Mouse (Mus musculus) hindbrain, embryonic 11.5 days (tissue): ENCODE data around the gene Bves. TPM values are rescaled to one million over a fixed set of nuclear protein-coding genes. Genes with fewer than 3 reads are reported as not detected.
"Not testable (repeated sequence)": the region's sequence is repeated elsewhere in the genome, so short reads cannot be mapped to it uniquely, and the experiment has no call there.

ENCODE experiments used
- ATAC-seq: fragments of 200-750 bp; cut with Nextera tagmentation; 2 replicates; pipeline ENCODE4 v1.8.0; 2017; ENCODE audit warnings: mild to moderate bottlenecking, moderate TSS enrichment, moderate library complexity; ENCODE audit not compliant: low FRiP score
- DNase-seq: peaks from one replicate; pipeline ENCODE4 v3.0.0-alpha.2; 2015; ENCODE audit warnings: low spot score
- H3K27ac ChIP-seq: fragments of 300-500 bp; sonication (generic); 2 replicates; pipeline ENCODE4 v1.5.1; 2014; ENCODE audit warnings: mild to moderate bottlenecking, low read depth, low read length
- H3K27me3 ChIP-seq: fragments of 300-500 bp; sonication (generic); 2 replicates; pipeline ENCODE4 v1.6.1; 2014; ENCODE audit warnings: mild to moderate bottlenecking, low read length, moderate library complexity, mixed read lengths; ENCODE audit not compliant: control insufficient read depth, insufficient read depth
- H3K36me3 ChIP-seq: fragments of 300-500 bp; sonication (generic); 2 replicates; pipeline ENCODE4 v1.6.1; 2014; ENCODE audit warnings: mild to moderate bottlenecking, low read length, moderate library complexity, mixed read lengths; ENCODE audit not compliant: control insufficient read depth, insufficient read depth
- H3K4me1 ChIP-seq: fragments of 300-500 bp; sonication (generic); replicated peaks from 2 replicates; pipeline ENCODE4 v1.6.1; 2014; ENCODE audit warnings: low read length, mixed read lengths; ENCODE audit not compliant: control insufficient read depth, insufficient read depth
- H3K4me2 ChIP-seq: fragments of 300-500 bp; sonication (generic); replicated peaks from 2 replicates; pipeline ENCODE4 v1.6.1; 2014; ENCODE audit warnings: mild to moderate bottlenecking, low read depth, low read length
- H3K4me3 ChIP-seq: fragments of 300-500 bp; sonication (generic); 2 replicates; pipeline ENCODE4 v1.5.1; 2014; ENCODE audit warnings: low read depth, low read length
- H3K9ac ChIP-seq: fragments of 300-500 bp; sonication (generic); 2 replicates; pipeline ENCODE4 v1.6.1; 2014; ENCODE audit warnings: low read depth, low read length
- H3K9me3 ChIP-seq: fragments of 300-500 bp; sonication (generic); 2 replicates; pipeline ENCODE4 v1.6.1; 2016; ENCODE audit warnings: low read length; ENCODE audit not compliant: control insufficient read depth
- WGBS: fragments of 180-500 bp; shearing (Covaris S2); extraction: QIAGEN DNeasy Blood & Tissue Kit; methylation state at CpG from one replicate; pipeline ENCODE4 v1.1.7; 2014; 5-methylcytosine and 5-hydroxymethylcytosine counted together
- polyA plus RNA-seq: library from polyadenylated mRNA; unstranded; fragments of >200 nt; fragmentation: Nextera tagmentation; extraction: Ambion mirVana; gene quantifications from 2 replicates; pipeline ENCODE4 v1.2.1, GENCODE M21; 2014

Gene Bves
- 1.9 and 2.4 TPM in 2 replicates for polyA plus RNA-seq

DNA sequence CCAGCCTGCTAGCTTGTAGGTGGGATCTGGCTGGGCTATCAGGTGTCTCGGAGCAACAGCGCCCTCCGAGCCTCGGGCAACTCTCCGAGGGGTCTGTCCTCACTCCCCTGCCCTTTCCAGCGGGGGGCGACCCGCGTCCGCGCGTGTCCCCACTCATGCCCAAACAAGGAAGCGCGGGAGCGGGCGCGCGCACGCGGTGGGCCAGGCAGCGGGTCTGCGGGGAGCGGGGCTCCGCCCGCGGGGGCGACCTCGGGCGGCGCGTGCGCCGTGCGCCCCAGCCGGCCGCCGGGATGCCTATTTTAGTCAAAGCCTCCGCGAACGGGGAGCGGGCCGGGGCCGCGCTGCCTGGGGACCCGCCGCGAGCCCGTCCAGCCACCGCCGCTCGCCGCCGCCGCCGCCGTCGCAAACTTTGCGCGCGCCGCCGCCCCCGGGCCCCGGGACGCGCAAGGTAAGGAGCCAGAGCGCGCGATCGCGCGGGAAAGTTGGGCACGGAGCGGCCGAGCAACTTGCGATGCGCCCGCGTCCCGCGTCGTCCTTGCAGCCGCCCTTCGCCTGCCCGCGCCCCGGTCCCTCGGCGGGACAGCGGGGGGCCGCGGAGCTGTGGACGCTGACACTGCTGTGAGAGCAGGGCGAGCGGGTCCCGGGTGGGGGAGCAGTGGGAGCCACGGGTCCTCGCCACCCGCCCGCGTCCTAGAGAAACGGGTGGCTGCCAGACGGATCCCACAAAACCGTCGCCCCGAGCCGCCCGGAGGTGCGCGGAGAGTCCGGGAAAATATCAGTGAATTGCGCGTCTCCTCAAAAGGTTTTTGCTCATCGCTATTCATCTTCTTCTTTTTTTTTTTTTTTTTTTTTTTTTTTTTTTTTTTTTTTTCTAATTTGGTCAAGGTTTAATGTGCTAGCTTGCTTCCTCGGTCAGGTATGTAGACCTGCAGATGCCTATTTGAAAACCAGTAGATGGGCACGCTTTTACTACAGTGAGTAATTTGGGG is at the start of gene Bves:
Gene Bves, plus strand, starts transcription at position 339 of the 989 bp plus-strand sequence.
- no peaks in the 10 kb centered on the region for H3K4me1 ChIP-seq
- H3K36me3 ChIP-seq: no peaks in the 10 kb centered on the region
- no peak within 1 kb of the TSS for H3K27ac ChIP-seq
- peaks cover 11% of the 10 kb centered on the region for H3K27me3 ChIP-seq
- peak; percentile 69 for DNase-seq
- H3K4me2 ChIP-seq: peak within 1 kb of the TSS; percentile 88
- ATAC-seq: peak; percentile 84
- H3K4me3 ChIP-seq: peak within 1 kb of the TSS; percentile 65
- 2% methylated on average over 61 of the region's 116 CpGs for WGBS
- H3K9ac ChIP-seq: peak within 1 kb of the TSS; percentile 73
- no peaks in the 10 kb centered on the region for H3K9me3 ChIP-seq

DNA sequence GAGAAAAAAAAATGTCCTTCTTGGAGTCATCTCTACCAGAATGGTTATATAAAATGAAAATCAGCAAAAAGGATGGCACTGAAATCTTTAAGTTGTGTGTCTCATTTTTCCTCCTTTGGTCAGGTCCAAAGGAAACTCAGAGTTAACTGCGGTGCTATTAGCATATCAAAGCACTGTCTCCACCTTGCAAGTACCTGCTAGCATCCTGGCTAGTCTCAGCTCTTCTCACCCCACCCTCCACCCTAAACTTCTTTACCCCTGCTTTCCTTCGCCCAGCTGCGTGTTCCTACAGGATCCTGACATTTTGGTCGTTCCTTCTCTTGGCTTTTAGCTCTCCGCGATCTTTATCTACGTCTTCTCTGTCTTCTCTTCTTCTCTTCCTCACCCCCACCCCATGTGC is 47.2 kb upstream of the Bves start:
- Histone ChIP-seq H3K4me2 (no peak overlapping the region), H3K4me1 (peaks cover 3% of the 10 kb centered on the region; the same call in 1 of the 2 replicates), H3K4me3 (no peak overlapping the region), H3K36me3 (no peaks in the 10 kb centered on the region), H3K9ac (no peak overlapping the region), H3K9me3 (no peaks in the 10 kb centered on the region), H3K27me3 (peaks cover 12% of the 10 kb centered on the region), H3K27ac (no peak overlapping the region)
- ATAC-seq (no peak), DNase-seq (no peak)
- 52% methylated on average over 7 of the region's 7 CpGs for WGBS

GRCm38 (mm10) chr10:45289218-45290105 is 46.1 kb upstream of the Bves start:
- Histone ChIP-seq H3K4me1 (peaks cover 3% of the 10 kb centered on the region; the same call in 1 of the 2 replicates), H3K9me3 (no peaks in the 10 kb centered on the region), H3K4me2 (peak overlapping the region; percentile 98), H3K9ac (peak overlapping the region; percentile 53), H3K27me3 (peaks cover 12% of the 10 kb centered on the region), H3K27ac (no peak overlapping the region), H3K4me3 (peak overlapping the region; percentile 57), H3K36me3 (no peaks in the 10 kb centered on the region)
- DNase-seq (peak; percentile 61), ATAC-seq (peak; percentile 82)
- WGBS: under 1% methylated on average over 71 of the region's 71 CpGs

GRCm38 (mm10) chr10:45290618-45291017 is 45.0 kb upstream of the Bves start:
- Histone ChIP-seq H3K27ac (no peak overlapping the region), H3K4me2 (no peak overlapping the region), H3K9me3 (no peaks in the 10 kb centered on the region), H3K36me3 (no peaks in the 10 kb centered on the region), H3K4me3 (no peak overlapping the region), H3K4me1 (peaks cover 3% of the 10 kb centered on the region; the same call in 1 of the 2 replicates), H3K9ac (no peak overlapping the region), H3K27me3 (peaks cover 12% of the 10 kb centered on the region)
- 77% methylated on average over 5 of the region's 5 CpGs for WGBS
- ATAC-seq (no peak), DNase-seq (no peak)

GRCm38 (mm10) chr10:45292159-45292558 is 43.4 kb upstream of the Bves start:
- not testable (repeated sequence) for ATAC-seq, DNase-seq, H3K9me3 ChIP-seq, H3K4me3 ChIP-seq, H3K4me2 ChIP-seq, H3K4me1 ChIP-seq, H3K27ac ChIP-seq, H3K36me3 ChIP-seq, H3K9ac ChIP-seq
- 75% methylated on average over 4 of the region's 4 CpGs for WGBS
- H3K27me3 ChIP-seq: peaks cover 12% of the 10 kb centered on the region

- no peak overlapping the region for H3K9ac ChIP-seq
- H3K27ac ChIP-seq: no peak overlapping the region
- whole genome bisulfite sequencing: 83% methylated on average over 5 of the region's 5 CpGs
- H3K4me2 ChIP-seq: no peak overlapping the region
- H3K4me1 ChIP-seq: no peaks in the 10 kb centered on the region
- no peak for ATAC-seq
- no peaks in the 10 kb centered on the region for H3K9me3 ChIP-seq
- no peaks in the 10 kb centered on the region for H3K27me3 ChIP-seq
- no peak overlapping the region for H3K4me3 ChIP-seq
- H3K36me3 ChIP-seq: no peaks in the 10 kb centered on the region
- no peak for DNase-seq
Observed at GRCm38 (mm10) chr10:45295093-45295492, 40.5 kb upstream of the Bves start.

- Histone ChIP-seq H3K36me3 (no peaks in the 10 kb centered on the region), H3K4me2 (no peak overlapping the region), H3K4me3 (no peak overlapping the region), H3K4me1 (no peaks in the 10 kb centered on the region), H3K27ac (no peak overlapping the region), H3K9me3 (no peaks in the 10 kb centered on the region), H3K27me3 (no peaks in the 10 kb centered on the region), H3K9ac (no peak overlapping the region)
- ATAC-seq: no peak
- 78% methylated on average over 6 of the region's 6 CpGs for whole genome bisulfite sequencing
- no peak for DNase-seq
Observed at GRCm38 (mm10) chr10:45298503-45298902, 37.1 kb upstream of the Bves start.

GRCm38 (mm10) chr10:45299509-45299908 is 36.1 kb upstream of the Bves start:
- ATAC-seq (no peak), DNase-seq (no peak)
- no peaks in the 10 kb centered on the region for H3K9me3 ChIP-seq
- no peak overlapping the region for H3K4me2 ChIP-seq
- WGBS: 87% methylated on average over 4 of the region's 4 CpGs
- H3K4me1 ChIP-seq: no peaks in the 10 kb centered on the region
- no peak overlapping the region for H3K9ac ChIP-seq
- H3K27ac ChIP-seq: no peak overlapping the region
- no peaks in the 10 kb centered on the region for H3K36me3 ChIP-seq
- H3K27me3 ChIP-seq: no peaks in the 10 kb centered on the region
- H3K4me3 ChIP-seq: no peak overlapping the region
